Mouse (Mus musculus) hindbrain, embryonic 10.5 days (tissue): Measurements from ENCODE around the gene Vil1. TPM values are rescaled to one million over a fixed set of nuclear protein-coding genes. Genes with fewer than 3 reads are reported as not detected.
"Not testable (repeated sequence)": the region's sequence is repeated elsewhere in the genome, so short reads cannot be mapped to it uniquely, and the experiment has no call there.

Experiments
- DNase-seq: peaks from one replicate; pipeline ENCODE4 v3.0.0-alpha.2; 2017; ENCODE audit warnings: low spot score
- H3K27ac ChIP-seq: fragments of 300-500 bp; sonication (generic); 2 replicates; pipeline ENCODE4 v1.5.1; 2016; ENCODE audit warnings: mild to moderate bottlenecking, moderate library complexity
- H3K27me3 ChIP-seq: fragments of 300-500 bp; sonication (generic); 2 replicates; pipeline ENCODE4 v1.6.1; 2016; ENCODE audit warnings: mild to moderate bottlenecking; ENCODE audit not compliant: poor library complexity, insufficient read depth, severe bottlenecking
- H3K36me3 ChIP-seq: fragments of 300-500 bp; sonication (generic); 2 replicates; pipeline ENCODE4 v1.6.1; 2016; ENCODE audit warnings: mild to moderate bottlenecking, moderate library complexity
- H3K4me1 ChIP-seq: fragments of 300-500 bp; sonication (generic); replicated peaks from 2 replicates; pipeline ENCODE4 v1.6.1; 2016; ENCODE audit warnings: mild to moderate bottlenecking
- H3K4me3 ChIP-seq: fragments of 300-500 bp; sonication (generic); 2 replicates; pipeline ENCODE4 v1.5.1; 2016; ENCODE audit warnings: mild to moderate bottlenecking, moderate library complexity
- H3K9me3 ChIP-seq: fragments of 300-500 bp; sonication (generic); 2 replicates; pipeline ENCODE4 v1.6.1; 2016; ENCODE audit warnings: mild to moderate bottlenecking, moderate library complexity
- WGBS: fragments of 180-500 bp; shearing (Covaris S2); methylation state at CpG from one replicate; pipeline ENCODE4 v1.1.7; 2016; 5-methylcytosine and 5-hydroxymethylcytosine counted together
- polyA plus RNA-seq: library from polyadenylated mRNA; unstranded; fragments of >200 nt; fragmentation: Nextera tagmentation; extraction: Ambion mirVana; gene quantifications from 2 replicates; pipeline ENCODE4 v1.2.1, GENCODE M21; 2016

The Vil1 gene
- polyA plus RNA-seq, 1 experiment from 2014 or later: 0.21 TPM

DNA sequence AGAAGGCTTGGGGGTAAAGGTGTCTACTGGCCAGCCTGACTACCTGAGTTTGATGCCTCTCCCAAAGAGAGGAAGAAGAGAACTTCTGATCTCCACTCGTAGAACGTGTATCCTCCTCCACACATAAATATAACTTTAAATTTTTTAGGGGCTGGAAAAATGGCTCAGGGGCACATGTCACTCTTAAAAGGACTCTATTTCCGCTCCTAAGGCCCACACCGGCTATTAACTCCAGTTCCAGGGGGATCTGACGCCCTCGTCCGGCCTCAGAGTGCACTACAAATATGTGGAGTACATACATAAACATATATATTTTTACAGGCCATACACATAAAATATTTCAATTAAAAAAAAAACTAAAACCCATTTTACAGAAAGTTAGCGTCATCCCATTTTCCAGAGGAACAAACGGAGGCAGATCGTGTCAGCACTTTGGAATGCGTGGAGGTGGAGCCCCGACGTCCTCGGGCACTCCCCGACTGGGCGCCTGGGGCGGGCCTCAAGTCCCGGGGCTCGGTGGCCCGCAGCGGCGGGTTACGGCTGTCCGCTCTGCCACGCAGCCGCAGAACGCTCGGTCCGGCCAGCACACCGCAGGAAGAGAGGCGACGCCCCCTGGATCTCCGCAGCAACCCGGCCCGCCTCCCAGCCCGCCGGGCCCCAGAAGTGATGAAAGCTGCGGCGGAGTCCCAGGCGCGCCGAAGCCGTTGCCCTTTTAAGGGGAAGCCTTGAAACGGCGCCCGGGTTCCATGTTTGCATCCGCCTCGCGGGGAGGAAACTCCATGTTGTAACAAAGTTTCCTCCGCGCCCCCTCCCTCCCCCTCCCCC is 18.0 kb upstream of the Vil1 start, which contains the start of gene Ctdsp1:
Gene Ctdsp1, plus strand, starts transcription at position 586 of the 825 bp plus-strand sequence.
- no peaks in the 10 kb centered on the region for H3K9me3 ChIP-seq
- H3K4me1 ChIP-seq: peaks cover 54% of the 10 kb centered on the region
- peak; percentile 96 for DNase-seq
- H3K27me3 ChIP-seq: peaks cover 25% of the 10 kb centered on the region
- H3K4me3 ChIP-seq: peak within 1 kb of the TSS; percentile 97
- peaks cover 30% of the 10 kb centered on the region for H3K36me3 ChIP-seq
- WGBS: 2% methylated on average over 47 of the region's 51 CpGs
- peak within 1 kb of the TSS; percentile 99 for H3K27ac ChIP-seq

DNA sequence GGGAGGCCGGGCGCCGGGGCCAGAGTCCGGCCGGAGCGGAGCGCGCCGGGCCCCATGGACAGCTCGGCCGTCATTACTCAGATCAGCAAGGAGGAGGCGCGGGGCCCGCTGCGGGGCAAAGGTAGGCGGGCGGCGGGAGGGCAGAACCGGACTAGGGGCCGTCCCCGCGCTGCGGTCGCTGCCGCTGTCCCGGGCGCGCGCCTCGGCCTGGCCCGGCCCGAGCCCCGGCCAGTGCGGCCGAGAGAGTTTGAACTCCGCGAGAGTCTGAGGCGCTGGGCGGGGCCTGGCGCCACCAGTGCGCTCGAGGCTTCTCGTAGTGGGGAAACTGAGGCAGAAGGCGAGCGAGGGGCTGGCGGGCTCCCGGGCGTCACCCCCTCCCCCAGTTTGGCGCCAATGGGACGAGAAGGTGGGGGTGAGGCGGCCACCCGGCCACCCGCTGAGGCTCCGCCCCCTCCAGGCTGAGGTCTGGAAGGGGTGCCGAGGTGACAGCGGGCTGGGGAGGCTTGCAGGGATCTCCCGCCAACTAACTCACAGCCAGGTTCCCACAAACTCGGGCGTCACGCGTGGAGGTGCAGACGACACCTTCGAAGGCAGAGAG is 17.2 kb upstream of the Vil1 start:
- Histone ChIP-seq H3K9me3 (no peaks in the 10 kb centered on the region), H3K4me1 (peaks cover 55% of the 10 kb centered on the region), H3K36me3 (peaks cover 30% of the 10 kb centered on the region), H3K27ac (peak overlapping the region; percentile 99), H3K27me3 (peaks cover 25% of the 10 kb centered on the region), H3K4me3 (peak overlapping the region; percentile 97)
- peak; percentile 68 for DNase-seq
- WGBS: under 1% methylated on average over 63 of the region's 63 CpGs

DNA sequence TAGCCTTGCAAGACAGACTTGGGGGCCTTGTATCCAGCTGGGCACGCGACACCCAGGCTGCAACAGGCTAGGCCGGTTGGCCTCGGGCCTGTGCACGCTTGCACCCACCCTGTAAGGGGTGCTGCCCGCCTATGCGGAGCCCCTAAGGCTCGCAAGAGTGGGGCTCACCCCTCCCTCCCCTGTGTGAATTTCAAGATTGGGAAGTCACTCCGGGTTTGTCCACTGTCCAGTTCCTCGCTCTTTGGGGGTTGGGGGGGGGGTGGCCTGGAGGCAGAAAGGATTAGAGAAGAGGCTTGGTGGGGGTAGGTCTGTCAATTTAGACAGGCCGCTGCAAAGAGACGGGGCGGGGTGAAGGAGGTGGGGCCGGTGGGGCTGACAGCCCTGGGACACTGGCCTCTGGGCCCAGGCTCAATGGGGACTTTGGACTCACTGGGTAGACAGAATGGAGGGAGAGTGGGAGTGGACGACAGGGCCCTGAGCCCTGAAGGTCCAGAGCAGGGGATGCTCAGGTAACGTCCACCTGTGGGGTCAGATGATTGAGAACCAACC is 16.7 kb upstream of the Vil1 start:
- H3K4me3 ChIP-seq: peak overlapping the region; percentile 97
- H3K27me3 ChIP-seq: peaks cover 25% of the 10 kb centered on the region
- peak overlapping the region; percentile 99 for H3K27ac ChIP-seq
- H3K4me1 ChIP-seq: peaks cover 54% of the 10 kb centered on the region
- peaks cover 30% of the 10 kb centered on the region for H3K36me3 ChIP-seq
- WGBS: 3% methylated on average over 16 of the region's 16 CpGs
- no peak for DNase-seq
- no peaks in the 10 kb centered on the region for H3K9me3 ChIP-seq

DNA sequence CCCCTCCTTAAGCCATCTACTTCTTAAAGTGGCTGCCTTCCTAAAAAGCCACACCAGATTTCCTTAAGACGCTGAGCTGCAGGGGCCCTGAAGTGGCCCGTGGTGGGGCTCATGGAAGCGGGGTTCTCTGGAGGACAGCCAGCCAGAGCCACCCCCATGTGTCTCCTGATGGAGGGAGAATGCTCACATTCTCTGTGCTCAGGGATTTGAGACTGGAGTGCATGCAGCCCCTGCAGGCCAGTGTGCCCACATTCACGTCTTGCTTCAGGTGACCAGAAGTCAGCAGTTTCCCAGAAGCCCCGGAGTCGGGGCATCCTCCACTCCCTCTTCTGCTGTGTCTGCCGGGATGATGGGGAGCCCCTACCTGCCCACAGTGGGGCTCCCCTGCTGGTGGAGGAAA is 16.2 kb upstream of the Vil1 start:
- peak overlapping the region; percentile 99 for H3K27ac ChIP-seq
- H3K36me3 ChIP-seq: peaks cover 30% of the 10 kb centered on the region
- H3K4me1 ChIP-seq: peaks cover 55% of the 10 kb centered on the region
- 53% methylated on average over 7 of the region's 7 CpGs for WGBS
- DNase-seq: no peak
- H3K4me3 ChIP-seq: peak overlapping the region; percentile 97
- peaks cover 25% of the 10 kb centered on the region for H3K27me3 ChIP-seq
- no peaks in the 10 kb centered on the region for H3K9me3 ChIP-seq

DNA sequence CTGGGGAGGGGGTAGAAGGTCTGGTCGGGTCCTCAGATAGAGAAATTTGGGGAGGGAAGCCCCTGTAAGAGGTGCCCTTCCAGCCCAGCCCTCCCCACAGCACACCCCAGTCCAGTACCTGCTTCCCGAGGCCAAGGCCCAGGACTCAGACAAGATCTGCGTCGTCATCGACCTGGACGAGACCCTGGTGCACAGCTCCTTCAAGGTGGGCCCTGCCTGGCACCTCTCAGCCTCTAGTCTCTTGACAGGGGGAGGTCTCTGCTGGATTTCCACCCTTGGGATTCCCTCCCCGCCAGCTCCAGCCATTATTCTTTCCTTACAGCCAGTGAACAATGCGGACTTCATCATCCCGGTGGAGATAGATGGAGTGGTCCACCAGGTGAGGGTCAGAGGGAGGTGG is 15.5 kb upstream of the Vil1 start:
- Histone ChIP-seq H3K36me3 (peaks cover 30% of the 10 kb centered on the region), H3K4me1 (peaks cover 58% of the 10 kb centered on the region), H3K4me3 (peak overlapping the region; percentile 97; the same call in 1 of the 2 replicates), H3K9me3 (no peaks in the 10 kb centered on the region), H3K27ac (peak overlapping the region; percentile 99; the same call in 1 of the 2 replicates), H3K27me3 (peaks cover 21% of the 10 kb centered on the region)
- 94% methylated on average over 9 of the region's 9 CpGs for WGBS
- no peak for DNase-seq

DNA sequence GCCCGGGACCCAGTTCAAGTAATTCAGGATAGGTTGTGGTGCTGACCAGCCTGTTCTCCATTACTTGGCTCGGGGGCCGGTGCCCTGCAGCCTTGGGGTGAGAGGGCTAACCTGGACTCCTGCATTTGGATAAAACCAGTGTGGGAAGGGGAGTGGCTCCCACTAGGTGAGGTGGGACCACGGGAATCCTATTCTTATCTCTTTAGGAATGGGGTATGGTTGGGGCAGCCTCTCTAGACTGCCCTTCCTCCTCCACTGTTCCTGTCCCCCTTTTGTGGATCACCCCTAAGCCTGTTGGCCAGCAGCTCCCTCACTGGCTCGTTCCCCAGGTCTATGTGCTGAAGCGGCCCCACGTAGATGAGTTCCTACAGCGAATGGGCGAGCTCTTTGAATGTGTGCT is 14.9 kb upstream of the Vil1 start:
- H3K4me3 ChIP-seq: 0 out of 2 replicates have a peak overlapping the region, but pooled peaks have one; percentile 1
- peaks cover 58% of the 10 kb centered on the region for H3K4me1 ChIP-seq
- DNase-seq: no peak
- H3K9me3 ChIP-seq: no peaks in the 10 kb centered on the region
- H3K36me3 ChIP-seq: peaks cover 30% of the 10 kb centered on the region
- WGBS: 94% methylated on average over 9 of the region's 9 CpGs
- H3K27me3 ChIP-seq: peaks cover 15% of the 10 kb centered on the region
- H3K27ac ChIP-seq: no peak overlapping the region

DNA sequence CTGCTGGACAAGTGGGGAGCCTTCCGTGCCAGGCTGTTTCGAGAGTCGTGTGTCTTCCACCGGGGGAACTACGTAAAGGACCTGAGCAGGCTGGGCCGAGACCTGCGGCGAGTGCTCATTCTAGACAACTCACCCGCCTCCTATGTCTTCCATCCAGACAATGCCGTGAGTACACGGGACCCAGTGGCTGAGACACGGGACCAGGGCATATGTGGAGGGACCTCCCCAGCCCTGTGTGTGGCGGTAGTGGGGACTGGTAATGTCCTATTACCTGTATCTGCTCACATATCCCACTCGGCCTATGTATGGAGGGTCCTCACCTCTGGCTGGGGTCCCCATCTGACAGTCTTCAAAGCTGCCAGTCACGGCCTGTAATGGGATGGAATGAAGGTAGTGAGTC is 14.3 kb upstream of the Vil1 start:
- H3K36me3 ChIP-seq: peaks cover 30% of the 10 kb centered on the region
- WGBS: 92% methylated on average over 15 of the region's 15 CpGs
- H3K27ac ChIP-seq: no peak overlapping the region
- peaks cover 9% of the 10 kb centered on the region for H3K27me3 ChIP-seq
- peaks cover 52% of the 10 kb centered on the region for H3K4me1 ChIP-seq
- no peak for DNase-seq
- no peak overlapping the region for H3K4me3 ChIP-seq
- no peaks in the 10 kb centered on the region for H3K9me3 ChIP-seq

DNA sequence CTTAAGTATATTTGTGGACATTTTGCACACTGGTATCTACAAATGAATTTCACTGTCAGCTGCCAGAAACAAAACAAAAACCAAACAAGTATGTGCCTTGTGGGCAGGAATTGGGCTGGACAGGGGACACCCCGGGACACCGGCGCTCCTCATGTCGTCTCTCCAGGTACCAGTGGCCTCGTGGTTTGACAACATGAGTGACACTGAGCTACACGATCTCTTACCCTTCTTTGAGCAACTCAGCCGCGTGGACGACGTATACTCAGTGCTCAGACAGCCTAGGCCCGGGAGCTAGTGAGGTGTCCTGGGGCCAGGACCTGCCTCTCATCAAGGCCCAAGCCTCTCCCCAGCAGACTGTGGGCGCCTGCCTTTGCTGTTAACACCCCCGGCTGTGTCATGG is 13.9 kb upstream of the Vil1 start:
- 87% methylated on average over 13 of the region's 13 CpGs for WGBS
- DNase-seq: no peak
- no peaks in the 10 kb centered on the region for H3K9me3 ChIP-seq
- peaks cover 30% of the 10 kb centered on the region for H3K36me3 ChIP-seq
- H3K27me3 ChIP-seq: peaks cover 5% of the 10 kb centered on the region
- no peak overlapping the region for H3K4me3 ChIP-seq
- no peak overlapping the region for H3K27ac ChIP-seq
- H3K4me1 ChIP-seq: peaks cover 48% of the 10 kb centered on the region

DNA sequence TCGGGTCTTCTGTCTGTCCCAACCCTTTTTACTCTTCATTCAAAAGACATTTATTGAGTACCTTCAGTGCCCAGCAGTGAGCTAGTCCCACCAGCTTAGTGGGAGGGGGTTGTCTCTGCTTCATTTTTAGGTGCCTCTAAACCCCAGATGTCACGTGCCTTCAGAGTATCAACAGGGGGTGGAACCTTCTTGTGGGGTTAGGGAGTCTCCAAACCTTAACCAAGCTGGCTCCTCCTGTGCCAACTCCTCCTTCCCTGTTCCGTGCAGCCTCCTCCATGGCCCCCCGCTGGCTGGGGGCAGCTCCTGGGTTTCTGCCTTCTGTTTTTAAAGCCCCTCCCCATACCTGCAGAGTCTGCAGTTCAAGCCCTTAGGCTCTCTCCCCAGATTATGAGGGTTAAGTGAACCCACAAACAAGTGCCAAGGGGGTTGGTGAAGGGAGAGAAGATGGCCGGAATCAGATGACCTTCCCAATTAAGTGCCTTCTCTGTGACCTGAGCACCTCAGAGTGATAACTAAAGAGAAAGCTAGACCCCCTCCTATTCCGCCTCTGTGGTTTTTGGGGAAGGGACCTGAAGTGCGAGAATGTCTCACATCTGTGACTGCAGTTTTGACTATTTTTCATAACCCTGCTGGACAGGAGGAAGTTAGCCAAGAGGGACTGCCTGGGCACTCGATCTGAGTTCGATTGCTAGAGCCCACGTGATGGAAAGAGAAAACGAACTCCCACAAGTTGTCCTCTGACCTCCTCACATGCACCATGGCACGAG is 12.5 kb upstream of the Vil1 start:
- Histone ChIP-seq H3K4me3 (peak overlapping the region; percentile 60), H3K36me3 (peaks cover 30% of the 10 kb centered on the region), H3K4me1 (peaks cover 40% of the 10 kb centered on the region), H3K27ac (peak overlapping the region; percentile 88)
- H3K27me3 ChIP-seq, DNase-seq, H3K9me3 ChIP-seq: not testable (repeated sequence)
- WGBS: 8% methylated on average over 12 of the region's 12 CpGs

DNA sequence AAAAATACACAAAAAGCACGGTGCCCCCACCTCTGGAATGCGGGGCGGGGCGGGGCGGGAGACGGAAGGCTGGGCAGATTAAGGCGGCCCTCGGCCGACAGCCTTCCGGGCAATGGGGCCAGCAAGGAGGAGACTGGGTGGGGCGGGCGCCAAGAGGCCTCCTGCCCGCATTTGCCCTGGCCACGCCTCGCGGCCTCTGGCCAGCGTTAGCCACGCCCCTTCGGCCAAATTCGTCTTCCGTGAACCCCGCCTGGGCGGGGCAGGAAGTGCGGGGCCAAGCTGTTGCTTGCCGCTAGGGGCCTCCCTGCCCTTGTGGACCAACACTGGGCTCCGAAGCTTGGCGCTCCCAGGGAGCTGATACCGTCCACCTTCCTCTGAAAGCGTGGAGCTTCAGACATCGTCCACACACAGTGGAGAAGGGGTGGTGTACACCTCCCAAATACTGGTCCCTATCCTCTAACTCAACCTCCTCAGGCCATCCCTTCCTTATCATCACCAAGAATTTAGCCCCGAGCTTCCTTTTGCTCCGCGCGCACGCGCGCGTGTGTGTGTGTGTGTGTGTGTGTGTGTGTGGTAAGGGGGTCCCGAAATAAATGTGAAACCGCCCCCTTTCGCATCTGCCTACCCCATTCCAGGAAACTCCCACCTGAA is 11.8 kb upstream of the Vil1 start:
- H3K9me3 ChIP-seq: no peaks in the 10 kb centered on the region
- H3K27me3 ChIP-seq: no peaks in the 10 kb centered on the region; the same call in 1 of the 2 replicates
- peak overlapping the region; percentile 60 for H3K4me3 ChIP-seq
- peak overlapping the region; percentile 88 for H3K27ac ChIP-seq
- WGBS: under 1% methylated on average over 41 of the region's 41 CpGs
- peaks cover 30% of the 10 kb centered on the region for H3K36me3 ChIP-seq
- DNase-seq: peak; percentile 98
- H3K4me1 ChIP-seq: peaks cover 34% of the 10 kb centered on the region

DNA sequence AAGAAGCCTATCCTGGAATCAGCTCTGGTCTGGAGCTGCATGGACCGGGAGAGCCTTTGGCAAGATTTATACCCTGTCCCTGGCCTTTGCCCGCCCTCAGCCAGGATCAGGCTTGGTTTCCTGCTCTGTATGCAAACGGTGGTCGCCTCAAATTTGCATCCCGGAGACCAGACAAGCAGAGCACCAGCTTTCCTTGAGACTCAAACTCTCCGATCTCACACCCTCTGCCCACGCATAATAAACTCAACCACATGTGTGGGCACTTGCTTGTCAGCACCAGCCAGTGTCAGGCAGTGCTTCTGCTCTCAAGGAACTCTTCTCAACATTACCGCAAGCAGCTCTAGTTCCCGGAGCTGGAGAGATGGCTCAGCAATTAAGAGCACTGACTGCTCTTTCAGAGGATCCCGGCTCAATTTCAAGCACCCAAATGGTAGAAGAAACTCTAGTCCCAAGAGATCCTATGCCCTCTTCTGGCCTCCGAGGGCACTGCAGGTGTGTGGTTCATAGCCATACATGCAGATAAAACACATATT is 11.2 kb upstream of the Vil1 start:
- 8% methylated on average over 11 of the region's 11 CpGs for WGBS
- no peaks in the 10 kb centered on the region; the same call in 1 of the 2 replicates for H3K27me3 ChIP-seq
- no peaks in the 10 kb centered on the region for H3K9me3 ChIP-seq
- peak overlapping the region; percentile 88 for H3K27ac ChIP-seq
- peak; percentile 78 for DNase-seq
- peaks cover 28% of the 10 kb centered on the region for H3K4me1 ChIP-seq
- H3K4me3 ChIP-seq: peak overlapping the region; percentile 60
- H3K36me3 ChIP-seq: peaks cover 29% of the 10 kb centered on the region

DNA sequence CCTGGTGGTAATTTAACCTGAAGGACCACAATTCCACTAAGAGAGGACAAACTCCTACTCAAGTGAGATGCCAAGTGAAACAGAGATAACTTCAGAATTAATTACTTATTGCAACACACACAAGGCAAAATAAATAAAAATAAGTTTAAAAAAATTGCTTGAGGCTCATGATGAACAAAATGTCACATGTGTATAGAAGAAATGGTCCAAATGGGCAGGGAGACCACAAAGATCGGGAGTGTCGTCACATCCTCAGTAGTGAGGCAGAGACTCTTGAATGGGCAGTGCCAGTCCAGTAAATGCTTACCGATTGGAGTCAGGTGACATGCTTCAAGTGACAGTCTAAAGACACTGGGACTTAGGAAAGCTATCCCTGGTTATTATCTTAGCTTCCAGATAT is 8.6 kb upstream of the Vil1 start:
- Histone ChIP-seq H3K9me3 (no peaks in the 10 kb centered on the region), H3K27me3 (no peaks in the 10 kb centered on the region)

More for the DNA sequence above, 8.6 kb upstream of the Vil1 start:
- Histone ChIP-seq H3K27ac (no peak overlapping the region), H3K4me3 (no peak overlapping the region), H3K4me1 (peaks cover 19% of the 10 kb centered on the region), H3K36me3 (peaks cover 4% of the 10 kb centered on the region; the same call in 1 of the 2 replicates)
- 87% methylated on average over 3 of the region's 3 CpGs for WGBS
- no peak for DNase-seq
